Mouse (Mus musculus) adrenal gland, adult (tissue): ENCODE results near the gene Auts2.

Source experiments
- DNase-seq, 2 experiments: peaks; one replicate each; pipeline ENCODE4 v3.0.0; 2022 to 2023; ENCODE audit warnings: low spot score in 1 of 2; ENCODE audit not compliant: inconsistent age in 2 of 2

Auts2 gene

GRCm38 (mm10) chr5:132329171-132329936 is 213.8 kb downstream of the Auts2 start:
- peak in 1 of 2 experiments; percentile 68 for DNase-seq

GRCm38 (mm10) chr5:132324246-132324883 is 218.8 kb downstream of the Auts2 start:
- no peak for DNase-seq

DNA sequence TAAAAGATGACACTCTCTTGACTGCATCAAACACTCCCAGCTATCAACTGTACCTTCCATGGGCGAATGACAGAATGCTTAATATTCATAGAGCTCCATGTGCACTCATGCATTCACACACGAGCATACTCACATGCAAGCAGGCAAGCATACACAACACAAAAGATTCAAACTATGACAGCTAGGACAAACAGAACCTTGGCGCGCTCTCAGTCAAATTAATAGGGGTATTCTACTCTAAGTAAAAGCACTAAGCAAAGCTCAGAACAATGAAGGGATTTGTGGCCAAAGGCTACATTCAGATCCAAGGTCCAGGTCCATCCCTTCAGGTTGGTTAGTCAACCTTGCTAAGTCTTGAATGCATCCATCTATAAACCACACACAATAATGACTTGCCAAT is 219.5 kb downstream of the Auts2 start:
- DNase-seq, result no peak

- DNase-seq, result no peak
Measured at GRCm38 (mm10) chr5:132322971-132323370, 220.2 kb downstream of the Auts2 start.

DNA sequence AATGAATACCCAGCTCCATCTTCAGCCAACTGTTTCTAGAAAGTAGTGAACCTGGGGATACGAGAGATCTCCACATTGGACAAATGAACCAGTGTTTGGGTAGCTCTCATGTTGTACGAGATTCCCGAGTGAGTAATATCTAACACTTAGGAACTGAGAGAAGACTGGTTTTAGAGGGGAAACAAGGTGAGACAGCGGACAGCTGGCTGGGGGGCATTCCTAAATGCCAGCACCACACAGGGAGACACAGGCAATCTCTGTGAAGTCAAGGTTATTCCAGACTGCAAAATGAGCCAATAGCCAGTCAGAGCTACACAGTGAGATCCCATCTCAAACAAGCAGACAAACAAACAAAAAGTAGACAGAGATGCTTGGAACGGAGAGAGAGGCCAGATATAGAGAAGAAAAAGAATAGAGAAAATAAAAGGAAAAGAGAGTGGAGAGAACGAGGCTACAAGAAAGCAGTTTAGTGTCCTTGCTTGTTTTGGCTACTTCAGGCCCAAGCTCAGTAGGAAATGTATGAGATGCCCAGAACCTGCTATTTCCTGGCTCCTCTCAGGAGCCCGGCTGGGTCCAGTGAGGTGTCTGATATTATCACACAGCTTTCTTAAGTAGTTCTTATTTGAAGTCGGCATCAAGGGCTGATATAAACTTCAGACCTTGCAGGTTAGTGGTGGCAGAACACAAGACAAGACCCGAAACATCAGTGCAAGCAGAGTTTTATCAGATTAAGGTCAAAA is 224.9 kb downstream of the Auts2 start:
- no peak for DNase-seq

GRCm38 (mm10) chr5:132316897-132317296 is 226.2 kb downstream of the Auts2 start:
- no peak for DNase-seq

GRCm38 (mm10) chr5:132314300-132314699 is 228.8 kb downstream of the Auts2 start:
- no peak for DNase-seq

- DNase-seq, result no peak
Measured at GRCm38 (mm10) chr5:132307000-132307399, 236.1 kb downstream of the Auts2 start.

DNA sequence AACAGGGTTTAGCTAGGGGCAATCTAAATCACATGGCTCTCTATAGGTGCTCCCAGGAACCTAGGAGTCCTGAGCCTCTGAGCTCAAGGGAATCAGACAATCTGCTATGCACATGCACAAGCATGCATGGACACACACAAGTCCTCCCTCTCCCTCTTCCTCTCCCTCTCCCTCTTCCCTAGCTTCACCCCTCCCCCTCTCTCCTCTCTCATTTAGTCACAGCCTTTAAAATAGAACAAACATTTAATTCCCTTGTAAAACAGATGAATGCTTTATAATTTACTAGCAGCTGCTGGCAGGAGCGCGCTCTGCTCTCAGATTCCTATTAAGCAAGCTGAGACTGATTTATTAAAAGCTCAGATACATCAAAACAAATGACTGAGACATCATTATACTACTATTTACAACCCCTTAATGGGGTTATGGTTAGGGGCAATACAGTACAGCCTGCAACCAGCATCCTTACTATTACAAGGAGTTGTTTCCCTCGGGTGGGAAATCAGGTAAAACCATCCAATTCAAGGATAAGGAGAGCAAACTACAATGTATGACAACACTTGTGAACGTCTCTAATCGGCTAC is 237.7 kb downstream of the Auts2 start:
- no peak for DNase-seq

DNA sequence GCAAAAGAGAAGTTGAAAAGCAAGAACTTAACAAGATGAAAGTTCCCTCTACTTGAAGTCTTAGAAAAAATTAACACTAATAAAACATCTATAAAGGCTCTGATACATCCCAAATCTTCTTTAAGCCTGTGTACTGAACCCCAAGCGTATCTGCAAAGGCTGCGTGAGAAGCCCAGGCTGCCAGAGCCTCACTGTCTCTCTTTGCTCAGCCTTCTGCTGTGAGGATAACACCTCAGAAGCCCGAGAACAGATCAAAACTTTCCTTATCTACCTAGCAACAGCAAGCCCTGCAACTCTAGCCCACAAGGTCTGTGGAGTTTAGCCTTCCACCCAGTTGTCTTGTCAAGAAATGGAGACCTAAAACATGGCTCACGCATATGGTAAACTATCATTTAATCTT is 240.4 kb downstream of the Auts2 start:
- no peak for DNase-seq

DNA sequence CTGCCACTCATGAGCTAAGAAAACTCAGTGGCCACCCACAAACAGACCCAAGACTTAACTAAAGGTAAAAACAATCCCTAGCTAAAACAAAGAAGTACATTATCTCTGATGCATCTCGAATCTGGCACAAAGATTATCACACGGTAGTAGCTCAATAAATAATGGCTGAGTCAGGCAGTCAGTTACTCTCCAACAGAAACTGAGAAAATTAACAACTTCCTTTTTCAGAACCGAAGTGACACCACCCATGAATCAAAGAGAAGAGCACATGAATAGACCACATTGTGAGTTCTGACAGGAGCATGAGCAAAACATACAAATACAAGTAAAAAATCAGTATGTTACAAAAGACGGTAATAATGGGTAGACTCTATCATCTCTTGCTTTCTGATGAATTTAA is 242.3 kb downstream of the Auts2 start:
- DNase-seq, result no peak

- no peak for DNase-seq
Measured at GRCm38 (mm10) chr5:132299716-132300115, 243.4 kb downstream of the Auts2 start.

DNA sequence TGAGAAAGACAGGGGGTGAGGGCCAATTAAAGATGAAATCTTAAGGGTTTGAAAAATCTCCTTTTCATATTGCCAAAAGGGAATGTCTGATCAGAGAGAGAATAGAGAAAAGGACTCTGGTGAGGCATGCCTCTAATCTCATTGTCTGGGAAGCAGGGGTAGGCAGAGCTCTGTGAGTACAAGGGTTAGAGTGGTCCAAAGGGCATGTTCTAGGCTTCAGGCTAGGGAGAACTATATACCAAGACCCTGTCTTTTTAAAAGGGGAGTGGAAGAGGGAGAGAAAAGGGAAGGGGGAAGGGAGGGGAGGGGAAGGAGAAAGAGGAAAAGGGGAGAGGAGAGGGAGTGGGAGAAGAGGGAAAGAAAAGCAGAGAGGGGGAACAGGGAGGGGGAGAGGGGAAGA is 244.1 kb downstream of the Auts2 start:
- DNase-seq, result no peak

GRCm38 (mm10) chr5:132297309-132297708 is 245.8 kb downstream of the Auts2 start:
- DNase-seq, result no peak

GRCm38 (mm10) chr5:132294469-132294868 is 248.7 kb downstream of the Auts2 start:
- DNase-seq, result no peak

- DNase-seq, result no peak
Measured at GRCm38 (mm10) chr5:132292932-132293331, 250.2 kb downstream of the Auts2 start.

GRCm38 (mm10) chr5:132290606-132291535 is 252.3 kb downstream of the Auts2 start:
- no peak for DNase-seq

GRCm38 (mm10) chr5:132283741-132284140 is 259.4 kb downstream of the Auts2 start:
- peak in 1 of 2 experiments; percentile 54 for DNase-seq

DNA sequence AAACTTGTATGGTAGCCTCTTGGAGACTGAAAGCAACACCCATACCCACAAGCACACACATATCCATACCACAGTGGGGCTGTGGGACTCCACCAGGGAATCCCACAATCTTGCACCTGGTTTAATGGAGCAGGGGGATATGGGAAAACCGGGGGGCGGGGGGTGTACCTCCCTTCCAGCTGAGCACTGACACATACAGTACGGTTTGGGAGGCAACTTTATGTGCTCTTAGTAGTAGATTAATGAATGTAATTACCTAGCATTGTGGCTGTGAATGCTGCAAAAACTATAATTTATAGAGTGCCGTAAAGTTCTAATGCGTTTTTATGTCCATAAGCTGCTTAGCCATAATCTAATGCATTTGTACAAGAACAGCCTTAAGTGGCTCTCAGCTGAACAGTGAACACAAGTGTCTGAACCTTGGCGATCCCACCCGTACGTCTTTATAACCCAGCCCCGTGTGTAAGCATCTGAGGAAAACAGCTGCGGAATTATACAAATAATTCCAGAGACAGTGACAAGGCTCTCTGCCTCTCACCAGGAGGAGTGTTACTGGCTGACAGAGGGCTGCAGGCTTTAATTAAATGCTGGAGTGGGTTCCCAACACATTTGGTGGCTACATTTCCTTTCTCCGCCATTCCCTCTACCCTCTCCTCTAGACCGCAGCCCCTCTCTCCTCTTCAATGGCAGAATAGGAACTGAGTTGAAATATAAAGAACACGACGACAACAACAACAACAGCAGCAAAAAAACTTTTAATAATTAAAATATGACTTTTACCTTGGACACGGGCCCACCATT is 268.8 kb downstream of the Auts2 start:
- DNase-seq, result no peak

GRCm38 (mm10) chr5:132272132-132272531 is 271.0 kb downstream of the Auts2 start:
- DNase-seq, result peak in 1 of 2 experiments; percentile 34
